Mouse (Mus musculus): ENCODE data around the gene Ren1. TPM values are rescaled to one million over a fixed set of nuclear protein-coding genes. Genes with fewer than 3 reads are reported as not detected.

Gene Ren1
- not detected in 2 replicates for polyA plus RNA-seq (2011; ENCODE audit: insufficient read depth, insufficient read length, low replicate concordance, missing spikeins)

DNA sequence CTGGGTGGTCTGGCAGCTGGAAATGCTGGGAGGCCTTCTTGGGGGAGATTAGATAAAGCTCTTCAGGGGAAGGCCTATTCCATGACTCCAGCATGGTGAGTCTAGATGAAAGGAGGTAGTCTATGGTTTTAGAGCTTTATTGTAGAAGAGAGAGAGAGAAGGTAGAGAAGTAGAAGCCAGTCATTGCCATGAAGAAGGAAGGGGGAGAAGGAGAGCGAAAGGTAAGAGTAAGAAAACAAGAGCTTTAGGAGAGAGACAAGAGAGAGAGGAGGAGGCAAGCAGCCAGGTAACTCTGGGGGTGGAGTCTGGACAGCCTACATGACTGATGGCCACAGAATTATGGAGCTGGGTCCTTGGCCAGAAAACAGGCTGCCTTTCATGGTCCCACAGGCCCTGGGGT lies at the start of gene Ren1:
TSS of gene Ren1 (plus strand) at position 301 of the 400 bp plus-strand sequence.
- peaks cover 4% of the 10 kb centered on the region for H3K4me1 ChIP-seq (ENCODE audit: control insufficient read depth, insufficient read depth, low read length)
- H3K27ac ChIP-seq (ENCODE audit: control insufficient read depth, insufficient read depth, low read depth, low read length, poor library complexity), result peak within 1 kb of the TSS; percentile 42
- TF ChIP-seq CTCF (IDR thresholded peaks at IDR 0.05; ENCODE audit: control insufficient read depth, insufficient read depth, low read length) (no peak), POLR2A (IDR thresholded peaks at IDR 0.05; ENCODE audit: borderline replicate concordance, control insufficient read depth, low read depth, low read length) (no peak)
- WGBS, result 92% methylated on average over 1 of the region's 1 CpGs
- H3K4me3 ChIP-seq (replicated peaks; ENCODE audit: control insufficient read depth, low read depth, low read length), result no peak within 1 kb of the TSS

DNA sequence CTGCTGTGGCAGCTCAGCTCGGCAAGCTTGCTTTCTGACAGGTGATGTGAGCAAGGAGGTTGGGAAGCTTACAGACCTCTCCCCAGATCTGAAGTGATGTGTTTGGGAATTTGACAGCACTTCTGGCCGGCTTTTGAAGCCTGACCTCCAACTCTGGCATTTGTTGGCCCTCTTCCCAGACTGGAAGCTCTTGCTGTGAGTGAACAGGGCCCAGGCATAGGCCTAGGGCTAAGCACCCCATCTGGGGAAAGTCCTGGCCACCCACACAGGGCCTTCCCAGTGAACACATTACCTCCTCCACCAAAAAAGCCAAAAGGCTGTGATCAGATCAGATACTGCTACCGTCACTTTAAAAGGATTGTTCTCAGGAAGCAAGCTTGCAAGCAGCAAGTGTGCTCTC lies 47.8 kb upstream of the Ren1 start:
- no peak for TF ChIP-seq POLR2A (IDR thresholded peaks at IDR 0.05; ENCODE audit: borderline replicate concordance, control insufficient read depth, low read depth, low read length)
- no peak for TF ChIP-seq CTCF (IDR thresholded peaks at IDR 0.05; ENCODE audit: control insufficient read depth, insufficient read depth, low read length)
- H3K4me1 ChIP-seq (ENCODE audit: control insufficient read depth, insufficient read depth, low read length), result no peaks in the 10 kb centered on the region; the same call in 1 of the 2 replicates
- H3K27ac ChIP-seq (ENCODE audit: control insufficient read depth, insufficient read depth, low read depth, low read length, poor library complexity), result no peak overlapping the region
- H3K4me3 ChIP-seq (replicated peaks; ENCODE audit: control insufficient read depth, low read depth, low read length), result no peak overlapping the region
- WGBS, result 70% methylated on average over 3 of the region's 3 CpGs

DNA sequence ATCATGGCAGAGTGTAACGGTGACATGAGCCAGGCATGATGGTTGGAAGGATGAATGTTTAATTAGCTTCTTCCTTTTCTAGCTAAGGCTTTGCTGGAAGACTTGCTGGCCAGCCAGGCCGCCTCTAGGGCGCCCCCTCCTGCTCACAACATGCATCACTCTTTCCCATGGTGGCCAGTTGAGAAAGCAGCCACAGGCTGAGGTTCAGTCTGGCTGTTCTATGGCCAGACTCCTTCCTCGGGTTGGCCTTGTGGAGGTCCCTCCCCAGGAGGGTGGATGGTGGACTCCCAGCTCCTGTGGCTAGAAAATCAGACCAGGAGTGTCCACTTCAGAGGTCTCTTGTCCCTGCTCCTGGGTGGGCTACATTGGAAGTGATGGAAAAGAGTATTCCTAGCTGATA lies 43.5 kb upstream of the Ren1 start:
- Histone ChIP-seq H3K27ac (ENCODE audit: control insufficient read depth, insufficient read depth, low read depth, low read length, poor library complexity) (no peak overlapping the region), H3K4me3 (replicated peaks; ENCODE audit: control insufficient read depth, low read depth, low read length) (no peak overlapping the region), H3K4me1 (ENCODE audit: control insufficient read depth, insufficient read depth, low read length) (no peaks in the 10 kb centered on the region; the same call in 1 of the 2 replicates)
- WGBS, result 7% methylated on average over 4 of the region's 4 CpGs
- TF ChIP-seq POLR2A (IDR thresholded peaks at IDR 0.05; ENCODE audit: borderline replicate concordance, control insufficient read depth, low read depth, low read length), result no peak
- TF ChIP-seq CTCF (IDR thresholded peaks at IDR 0.05; ENCODE audit: control insufficient read depth, insufficient read depth, low read length), result peak; percentile 71

DNA sequence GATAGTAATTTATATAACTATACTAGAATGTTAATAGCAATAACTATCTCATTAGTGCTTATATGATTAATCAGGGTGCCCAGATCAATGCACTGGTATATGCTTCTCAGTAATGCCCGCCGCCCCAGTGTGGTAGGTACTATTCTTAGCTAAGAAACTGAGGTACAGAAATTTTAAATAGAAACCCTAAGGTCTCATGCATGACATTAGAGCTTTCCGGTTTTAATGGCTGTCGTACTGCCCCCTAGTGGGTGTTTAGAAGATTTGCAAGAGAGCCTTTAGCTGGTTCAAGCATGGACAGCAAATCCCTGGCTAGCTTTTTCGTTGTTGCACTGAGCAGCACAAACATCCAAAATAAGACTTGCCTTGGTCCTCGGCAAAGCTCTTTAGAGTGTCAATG lies 43.0 kb upstream of the Ren1 start:
- no peak overlapping the region for H3K27ac ChIP-seq (ENCODE audit: control insufficient read depth, insufficient read depth, low read depth, low read length, poor library complexity)
- no peaks in the 10 kb centered on the region; the same call in 1 of the 2 replicates for H3K4me1 ChIP-seq (ENCODE audit: control insufficient read depth, insufficient read depth, low read length)
- 5% methylated on average over 6 of the region's 6 CpGs for WGBS
- no peak overlapping the region for H3K4me3 ChIP-seq (replicated peaks; ENCODE audit: control insufficient read depth, low read depth, low read length)
- TF ChIP-seq POLR2A (IDR thresholded peaks at IDR 0.05; ENCODE audit: borderline replicate concordance, control insufficient read depth, low read depth, low read length) (no peak), CTCF (IDR thresholded peaks at IDR 0.05; ENCODE audit: control insufficient read depth, insufficient read depth, low read length) (no peak)

DNA sequence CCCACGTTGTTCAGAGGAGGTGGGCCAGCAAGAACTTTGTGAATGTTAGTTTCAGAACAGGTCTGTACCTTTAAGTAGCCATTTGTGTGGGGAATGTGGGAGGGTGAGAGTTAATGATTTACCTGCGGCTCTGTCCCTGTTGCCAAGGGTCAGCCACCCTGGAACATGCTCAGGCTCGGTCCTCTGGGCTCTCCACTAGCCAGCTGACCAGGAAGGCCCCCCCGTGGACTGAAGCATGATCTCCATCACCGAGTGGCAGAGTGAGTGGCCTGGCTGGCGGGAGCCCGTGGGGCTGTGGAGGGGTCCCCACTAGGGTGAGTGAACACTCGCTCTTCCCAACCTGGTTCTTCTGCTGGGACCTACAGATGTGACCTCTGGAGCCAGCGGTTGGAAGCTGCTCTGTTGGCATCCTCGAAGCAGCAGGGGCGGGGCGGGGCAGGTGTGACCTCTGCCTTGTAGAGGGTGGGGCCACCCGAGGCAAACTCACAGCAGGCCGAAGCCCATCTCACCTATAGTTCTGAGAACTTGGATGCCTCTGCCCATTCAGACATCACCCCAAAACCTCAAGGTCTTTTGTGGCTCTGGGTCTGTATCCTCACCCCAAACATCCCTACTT lies 40.5 kb upstream of the Ren1 start, which contains the start of gene Golt1a:
TSS of gene Golt1a (plus strand) at position 149 of the 616 bp plus-strand sequence.
- 82% methylated on average over 14 of the region's 14 CpGs for WGBS
- TF ChIP-seq POLR2A (IDR thresholded peaks at IDR 0.05; ENCODE audit: borderline replicate concordance, control insufficient read depth, low read depth, low read length) (no peak), CTCF (IDR thresholded peaks at IDR 0.05; ENCODE audit: control insufficient read depth, insufficient read depth, low read length) (no peak)
- Histone ChIP-seq H3K4me3 (replicated peaks; ENCODE audit: control insufficient read depth, low read depth, low read length) (no peak within 1 kb of the TSS), H3K4me1 (ENCODE audit: control insufficient read depth, insufficient read depth, low read length) (no peaks in the 10 kb centered on the region; the same call in 1 of the 2 replicates), H3K27ac (ENCODE audit: control insufficient read depth, insufficient read depth, low read depth, low read length, poor library complexity) (no peak within 1 kb of the TSS)

DNA sequence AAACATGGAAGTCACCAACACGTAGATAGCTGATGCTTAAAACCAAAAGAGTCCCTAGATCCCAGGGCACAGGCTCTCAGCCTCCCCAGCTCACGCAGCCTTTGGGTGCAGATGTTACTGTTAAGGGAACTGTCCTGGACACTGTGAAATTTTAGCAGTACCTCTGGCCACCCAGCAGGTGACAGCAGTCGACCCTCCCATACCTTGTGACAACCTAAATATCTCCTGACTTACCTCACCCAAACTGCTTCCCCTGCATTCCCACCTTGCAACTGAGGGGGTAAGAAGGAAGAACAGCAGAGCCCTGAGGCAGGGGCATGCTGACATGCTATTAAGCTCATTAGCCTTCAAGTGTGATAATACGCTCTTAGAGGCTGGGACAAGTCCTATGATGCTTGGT lies 39.1 kb upstream of the Ren1 start:
- H3K4me3 ChIP-seq (replicated peaks; ENCODE audit: control insufficient read depth, low read depth, low read length), result no peak overlapping the region
- TF ChIP-seq POLR2A (IDR thresholded peaks at IDR 0.05; ENCODE audit: borderline replicate concordance, control insufficient read depth, low read depth, low read length) (no peak), CTCF (IDR thresholded peaks at IDR 0.05; ENCODE audit: control insufficient read depth, insufficient read depth, low read length) (peak; percentile 34; the same call in 1 of the 2 replicates)
- 60% methylated on average over 4 of the region's 4 CpGs for WGBS
- H3K4me1 ChIP-seq (ENCODE audit: control insufficient read depth, insufficient read depth, low read length), result no peaks in the 10 kb centered on the region
- no peak overlapping the region for H3K27ac ChIP-seq (ENCODE audit: control insufficient read depth, insufficient read depth, low read depth, low read length, poor library complexity)

DNA sequence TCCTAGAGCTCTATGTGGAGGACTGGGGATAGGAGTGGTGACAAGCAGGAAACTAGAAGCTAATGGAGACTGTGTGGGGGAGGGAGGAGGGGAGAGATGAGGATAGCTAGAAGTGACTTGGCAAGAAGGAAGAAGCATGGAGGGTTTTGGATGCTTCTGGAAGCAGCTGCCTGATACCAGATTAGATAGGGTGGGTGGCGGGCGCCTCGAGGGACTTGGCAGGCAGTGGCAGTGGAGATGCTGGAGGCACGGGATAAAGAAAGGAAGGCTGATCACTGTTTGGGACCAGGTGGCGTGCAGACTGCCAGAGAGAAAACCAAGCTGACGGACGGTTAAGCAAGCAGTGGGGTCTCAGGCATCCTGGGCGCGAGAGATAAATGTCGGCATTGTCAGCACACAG lies 38.4 kb upstream of the Ren1 start:
- Histone ChIP-seq H3K4me3 (replicated peaks; ENCODE audit: control insufficient read depth, low read depth, low read length) (no peak overlapping the region), H3K4me1 (ENCODE audit: control insufficient read depth, insufficient read depth, low read length) (no peaks in the 10 kb centered on the region), H3K27ac (ENCODE audit: control insufficient read depth, insufficient read depth, low read depth, low read length, poor library complexity) (no peak overlapping the region)
- no peak for TF ChIP-seq CTCF (IDR thresholded peaks at IDR 0.05; ENCODE audit: control insufficient read depth, insufficient read depth, low read length)
- no peak for TF ChIP-seq POLR2A (IDR thresholded peaks at IDR 0.05; ENCODE audit: borderline replicate concordance, control insufficient read depth, low read depth, low read length)
- 46% methylated on average over 10 of the region's 10 CpGs for WGBS

DNA sequence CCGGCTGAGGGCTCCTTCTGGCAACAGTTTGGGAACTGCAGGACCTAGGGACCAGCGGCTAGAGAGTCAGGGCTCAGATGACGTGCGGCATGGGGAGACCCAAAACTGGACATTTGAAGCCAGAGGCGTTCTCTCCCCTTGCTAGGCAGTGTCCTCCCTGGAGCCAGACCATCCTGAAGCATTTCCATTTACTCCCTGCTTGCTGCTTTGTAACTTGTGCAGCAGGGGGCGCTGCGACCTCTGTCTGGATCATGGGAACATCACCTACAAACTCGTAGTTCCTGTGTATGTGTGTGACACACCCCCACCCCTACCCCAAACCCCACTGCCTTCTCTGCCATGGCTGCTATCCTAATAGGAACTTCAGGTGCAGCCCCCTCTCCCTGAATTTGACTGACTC lies 35.9 kb upstream of the Ren1 start:
- H3K4me3 ChIP-seq (replicated peaks; ENCODE audit: control insufficient read depth, low read depth, low read length), result no peak overlapping the region
- no peak overlapping the region for H3K27ac ChIP-seq (ENCODE audit: control insufficient read depth, insufficient read depth, low read depth, low read length, poor library complexity)
- WGBS, result 27% methylated on average over 8 of the region's 8 CpGs

More for the DNA sequence above, 35.9 kb upstream of the Ren1 start:
- peak; percentile 75 for TF ChIP-seq CTCF (IDR thresholded peaks at IDR 0.05; ENCODE audit: control insufficient read depth, insufficient read depth, low read length)
- no peak for TF ChIP-seq POLR2A (IDR thresholded peaks at IDR 0.05; ENCODE audit: borderline replicate concordance, control insufficient read depth, low read depth, low read length)
- H3K4me1 ChIP-seq (ENCODE audit: control insufficient read depth, insufficient read depth, low read length), result no peaks in the 10 kb centered on the region

All from bone marrow, adult 2 months (tissue).